Mouse (Mus musculus) erythroblast, embryonic 14.5 days (primary cell): ENCODE measurements around the gene Ccnb1ip1. TPM values are rescaled to one million over a fixed set of nuclear protein-coding genes. Genes with fewer than 3 reads are reported as not detected.

ENCODE experiments used
- H3K27me3 ChIP-seq: 2 replicates; pipeline ENCODE4 v1.6.1; 2012; ENCODE audit warnings: inconsistent platforms; ENCODE audit not compliant: control insufficient read depth
- H3K36me3 ChIP-seq: 2 replicates; pipeline ENCODE4 v1.6.1; 2012; ENCODE audit warnings: mild to moderate bottlenecking, inconsistent platforms; ENCODE audit not compliant: control insufficient read depth
- H3K4me1 ChIP-seq: 2 replicates; pipeline ENCODE4 v1.6.1; 2012; ENCODE audit warnings: inconsistent platforms; ENCODE audit not compliant: control insufficient read depth
- H3K4me3 ChIP-seq: replicated peaks from 2 replicates; pipeline ENCODE3; 2012; ENCODE audit warnings: moderate library complexity, mild to moderate bottlenecking, inconsistent platforms
- H3K9me3 ChIP-seq: 2 replicates; pipeline ENCODE4 v1.6.1; 2012; ENCODE audit warnings: low read length, inconsistent platforms, mixed read lengths; ENCODE audit not compliant: control insufficient read depth
- GATA1 ChIP-seq: IDR thresholded peaks from 2 replicates; pipeline ENCODE4 v1.6.1; 2012; ENCODE audit warnings: low read length, inconsistent platforms, mixed read lengths
- TAL1 ChIP-seq: IDR thresholded peaks from 3 replicates; pipeline ENCODE4 v1.6.1; 2012; ENCODE audit warnings: low read length, inconsistent platforms, mixed read lengths
- polyA plus RNA-seq: library from polyadenylated mRNA; stranded (reverse); fragments of >175 nt; gene quantifications from 2 replicates; pipeline ENCODE4 v1.2.3, GENCODE M21; 2012

Gene Ccnb1ip1
- polyA plus RNA-seq, 1 experiment, result 0.06 TPM

DNA sequence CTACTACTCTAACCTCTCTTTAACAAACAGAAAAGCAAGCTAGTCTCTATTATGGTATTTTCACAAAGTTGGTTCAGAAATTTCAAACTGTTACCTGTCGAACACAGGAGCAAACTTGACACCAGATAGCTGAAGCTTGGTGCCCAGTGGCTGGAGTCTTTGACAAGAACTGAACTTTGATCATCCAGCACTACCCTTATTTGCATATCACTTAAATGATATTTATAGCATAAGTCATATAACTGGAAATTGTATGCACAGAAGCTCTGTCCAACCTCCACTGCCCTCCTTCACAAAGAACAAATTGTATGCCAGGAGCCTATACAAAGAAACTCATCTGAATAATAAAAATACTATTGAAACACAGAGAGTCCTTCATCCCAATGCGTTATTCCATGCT, 65.9 kb downstream of the Ccnb1ip1 start:
- no peaks in the 10 kb centered on the region for H3K4me1 ChIP-seq
- H3K4me3 ChIP-seq, result no peak overlapping the region
- no peaks in the 10 kb centered on the region for H3K27me3 ChIP-seq
- TF ChIP-seq GATA1 (no peak), TAL1 (no peak)
- no peaks in the 10 kb centered on the region for H3K9me3 ChIP-seq
- H3K36me3 ChIP-seq, result no peaks in the 10 kb centered on the region

DNA sequence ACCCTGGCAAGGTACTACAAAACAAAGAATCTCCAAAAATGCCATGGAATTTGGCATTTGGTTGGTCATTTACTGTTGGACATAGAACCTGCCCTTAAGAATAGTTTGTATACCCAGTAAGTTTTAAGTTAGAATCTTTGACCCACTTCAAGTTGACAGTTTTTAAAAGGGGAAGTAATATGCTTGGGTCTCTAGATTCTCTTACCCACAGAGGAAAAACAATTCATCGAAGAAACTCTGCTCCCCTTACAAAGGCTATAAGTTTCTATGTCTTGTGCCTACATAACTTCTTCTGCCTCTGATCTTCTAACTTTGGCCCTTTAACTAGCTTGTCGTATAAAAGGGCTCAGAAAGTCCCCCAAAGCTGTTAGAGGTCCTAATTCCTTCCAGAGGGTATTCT, 67.2 kb downstream of the Ccnb1ip1 start:
- Histone ChIP-seq H3K9me3 (no peaks in the 10 kb centered on the region), H3K4me3 (no peak overlapping the region), H3K36me3 (no peaks in the 10 kb centered on the region), H3K4me1 (no peaks in the 10 kb centered on the region), H3K27me3 (no peaks in the 10 kb centered on the region)
- TF ChIP-seq GATA1 (no peak), TAL1 (no peak)

Other genes with a start within 250 kb of the Ccnb1ip1 start
- gene Olfr744, start 192.9 kb downstream of the Ccnb1ip1 start, polyA plus RNA-seq, result not detected in 2 replicates
- gene Olfr745, start 168.3 kb downstream of the Ccnb1ip1 start, polyA plus RNA-seq, result not detected in 2 replicates
- gene Olfr746, start 160.6 kb downstream of the Ccnb1ip1 start, polyA plus RNA-seq, result not detected in 2 replicates
- gene Olfr747, start 114.5 kb downstream of the Ccnb1ip1 start, polyA plus RNA-seq, result not detected in 2 replicates
- not detected in 2 replicates for gene Olfr748, start 100.4 kb downstream of the Ccnb1ip1 start, polyA plus RNA-seq
- gene Olfr749, start 62.6 kb downstream of the Ccnb1ip1 start, polyA plus RNA-seq, result 0.03 TPM in 1 of 2 replicates, not detected in the other
- 0.35 and 0.69 TPM in 2 replicates for gene Ttc5, start 22.2 kb downstream of the Ccnb1ip1 start, polyA plus RNA-seq
- gene Parp2, start 109 bp upstream of the Ccnb1ip1 start, polyA plus RNA-seq, result 0.41 and 0.54 TPM in 2 replicates
- gene Tep1, start 62.8 kb upstream of the Ccnb1ip1 start, polyA plus RNA-seq, result 0.05 TPM in 1 of 2 replicates, not detected in the other
- not detected in 2 replicates for gene Klhl33, start 89.8 kb upstream of the Ccnb1ip1 start, polyA plus RNA-seq
- 1.4 and 1.5 TPM in 2 replicates for gene Osgep, start 117.2 kb upstream of the Ccnb1ip1 start, polyA plus RNA-seq
- gene Apex1, start 117.2 kb upstream of the Ccnb1ip1 start, polyA plus RNA-seq, result 3.3 and 3.7 TPM in 2 replicates
- 6.3 and 8.9 TPM in 2 replicates for gene Pip4p1, start 123.1 kb upstream of the Ccnb1ip1 start, polyA plus RNA-seq
- gene Pnp, start 123.3 kb upstream of the Ccnb1ip1 start, polyA plus RNA-seq, result 0.20 and 0.22 TPM in 2 replicates
- not detected in 2 replicates for gene Gm49342, start 136.8 kb upstream of the Ccnb1ip1 start, polyA plus RNA-seq
- gene Pnp2, start 148.3 kb upstream of the Ccnb1ip1 start, polyA plus RNA-seq, result not detected in 2 replicates
- gene Rnase10, start 200.0 kb upstream of the Ccnb1ip1 start, polyA plus RNA-seq, result not detected in 2 replicates
- not detected in 2 replicates for gene Rnase9, start 234.1 kb upstream of the Ccnb1ip1 start, polyA plus RNA-seq
- not detected in 2 replicates for gene Rnase11, start 242.4 kb upstream of the Ccnb1ip1 start, polyA plus RNA-seq
- not detected in 2 replicates for gene Rnase12, start 249.9 kb upstream of the Ccnb1ip1 start, polyA plus RNA-seq